Mouse (Mus musculus) limb, embryonic 14.5 days (tissue): ENCODE data around the gene Tfcp2l1. TPM values are rescaled to one million over a fixed set of nuclear protein-coding genes. Genes with fewer than 3 reads are reported as not detected.

Experiments used
- ATAC-seq: fragments of 200-750 bp; cut with Nextera tagmentation; 2 replicates; pipeline ENCODE4 v1.8.0; 2017; ENCODE audit warnings: low read depth, moderate number of reproducible peaks, moderate TSS enrichment; ENCODE audit not compliant: low FRiP score
- DNase-seq: peaks from one replicate; pipeline ENCODE4 v3.0.0-alpha.2; 2015; ENCODE audit warnings: low spot score
- H3K27ac ChIP-seq: fragments of 300-500 bp; sonication (generic); replicated peaks from 2 replicates; pipeline ENCODE4 v1.5.1; 2014; ENCODE audit warnings: low read depth, mild to moderate bottlenecking, low read length, moderate library complexity, mixed read lengths
- H3K27me3 ChIP-seq: fragments of 300-500 bp; sonication (generic); 2 replicates; pipeline ENCODE4 v1.6.1; 2014; ENCODE audit warnings: low read length, mixed read lengths; ENCODE audit not compliant: control insufficient read depth, insufficient read depth
- H3K36me3 ChIP-seq: fragments of 300-500 bp; sonication (generic); 2 replicates; pipeline ENCODE4 v1.6.1; 2014; ENCODE audit warnings: mild to moderate bottlenecking, low read length, moderate library complexity, mixed read lengths; ENCODE audit not compliant: control insufficient read depth, insufficient read depth
- H3K4me1 ChIP-seq: fragments of 300-500 bp; sonication (generic); 2 replicates; pipeline ENCODE4 v1.6.1; 2014; ENCODE audit warnings: antibody characterized with exemption, low read length, mixed read lengths; ENCODE audit not compliant: control insufficient read depth, insufficient read depth
- H3K4me2 ChIP-seq: fragments of 300-500 bp; sonication (generic); replicated peaks from 2 replicates; pipeline ENCODE4 v1.6.1; 2014; ENCODE audit warnings: low read depth, mild to moderate bottlenecking, low read length, moderate library complexity; ENCODE audit not compliant: severe bottlenecking
- H3K4me3 ChIP-seq: fragments of 300-500 bp; sonication (generic); replicated peaks from 2 replicates; pipeline ENCODE4 v1.5.1; 2014; ENCODE audit warnings: low read length
- H3K9ac ChIP-seq: fragments of 300-500 bp; sonication (generic); 2 replicates; pipeline ENCODE4 v1.6.1; 2014; ENCODE audit warnings: mild to moderate bottlenecking, low read depth, low read length, moderate library complexity; ENCODE audit not compliant: severe bottlenecking
- H3K9me3 ChIP-seq: fragments of 300-500 bp; sonication (generic); 2 replicates; pipeline ENCODE4 v1.6.1; 2016; ENCODE audit warnings: low read length; ENCODE audit not compliant: control insufficient read depth
- POLR2A ChIP-seq: fragments of 200-500 bp; IDR thresholded peaks from 2 replicates; pipeline ENCODE4 v1.8.0; 2012; ENCODE audit warnings: inconsistent platforms, mild to moderate bottlenecking, moderate library complexity, borderline replicate concordance; ENCODE audit not compliant: insufficient read depth, insufficient read length; ENCODE audit errors: extremely low read depth
- WGBS: fragments of 180-500 bp; shearing (Covaris S2); extraction: QIAGEN DNeasy Blood & Tissue Kit; methylation state at CpG from one replicate; pipeline ENCODE4 v1.1.7; 2014; 5-methylcytosine and 5-hydroxymethylcytosine counted together
- polyA plus RNA-seq, 2 experiments: library from polyadenylated mRNA; depleted of rRNA in 1 of 2; stranded (reverse) in 1 of 2; unstranded in 1 of 2; fragments of >200 nt; fragmentation: Nextera tagmentation in 1 of 2; extraction: Ambion mirVana in 1 of 2; gene quantifications; 2 replicates each; pipeline versions ENCODE4 v1.2.1 to v1.2.3; 2012 to 2014

Tfcp2l1 gene
- polyA plus RNA-seq, 2 experiments = 0.38 to 0.67 TPM

DNA sequence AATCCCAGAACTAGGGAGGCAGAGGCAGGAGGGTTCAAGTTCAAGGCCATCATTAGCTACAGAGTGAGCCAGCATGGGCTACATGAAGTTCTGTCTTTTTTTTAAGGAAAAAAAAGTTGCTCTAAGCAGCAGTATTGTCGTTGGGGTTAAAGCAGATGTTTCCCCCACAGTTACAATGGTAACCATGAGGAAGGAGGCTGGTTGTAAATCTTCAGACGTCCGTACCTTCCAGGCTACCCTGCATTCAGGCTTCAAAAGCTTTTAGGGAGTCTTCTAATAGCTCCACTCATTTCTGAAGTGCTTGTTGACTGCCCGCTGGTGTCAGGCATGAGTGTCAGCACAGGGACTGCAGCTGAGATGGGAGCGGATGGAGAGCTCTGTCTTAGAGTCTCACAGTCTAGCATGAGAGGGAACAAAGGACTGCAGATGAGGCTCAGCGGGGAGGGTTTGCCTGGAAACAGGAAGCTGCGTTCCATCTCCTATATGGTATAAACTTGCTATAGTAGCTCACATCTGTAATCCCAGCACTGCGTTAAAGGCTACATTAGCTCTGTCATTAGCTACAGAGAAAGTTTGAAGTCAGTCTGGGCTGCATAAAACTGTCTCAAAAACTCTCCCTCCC, 92.8 kb downstream of the Tfcp2l1 start:
- Histone ChIP-seq H3K4me3 (no peak overlapping the region), H3K9ac (no peak overlapping the region), H3K27ac (no peak overlapping the region), H3K4me2 (no peak overlapping the region), H3K4me1 (no peaks in the 10 kb centered on the region), H3K9me3 (0 out of 2 replicates have a peak, but pooled peaks cover 5% of the 10 kb centered on the region), H3K36me3 (no peaks in the 10 kb centered on the region), H3K27me3 (no peaks in the 10 kb centered on the region)
- WGBS = 25% methylated on average over 8 of the region's 8 CpGs
- ATAC-seq (no peak), DNase-seq (no peak)
- TF ChIP-seq POLR2A = no peak

DNA sequence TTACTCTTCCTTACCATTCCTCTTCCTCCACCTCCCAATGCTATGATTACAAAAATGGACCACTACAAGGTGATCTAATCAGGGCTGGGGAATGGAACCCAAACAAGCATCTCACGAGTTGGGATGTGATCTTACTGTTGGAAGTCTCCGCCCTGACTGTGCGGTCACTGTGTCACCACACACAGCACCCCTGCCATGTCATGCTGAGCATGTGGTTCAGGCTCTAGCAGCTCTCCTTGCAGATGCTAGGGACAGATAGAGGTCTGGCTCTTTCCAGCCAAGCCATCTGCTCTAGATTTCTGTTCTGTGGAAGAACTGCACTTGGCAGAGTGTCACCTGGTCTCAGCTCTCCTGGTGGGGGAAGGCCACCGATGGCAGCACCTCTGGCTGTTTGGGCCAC, 99.3 kb downstream of the Tfcp2l1 start:
- Histone ChIP-seq H3K4me3 (no peak overlapping the region), H3K9ac (no peak overlapping the region), H3K4me1 (no peaks in the 10 kb centered on the region), H3K4me2 (no peak overlapping the region), H3K27me3 (no peaks in the 10 kb centered on the region), H3K9me3 (0 out of 2 replicates have a peak, but pooled peaks cover 2% of the 10 kb centered on the region), H3K27ac (no peak overlapping the region), H3K36me3 (no peaks in the 10 kb centered on the region)
- DNase-seq = no peak
- 81% methylated on average over 4 of the region's 4 CpGs for WGBS
- no peak for TF ChIP-seq POLR2A
- ATAC-seq = no peak

DNA sequence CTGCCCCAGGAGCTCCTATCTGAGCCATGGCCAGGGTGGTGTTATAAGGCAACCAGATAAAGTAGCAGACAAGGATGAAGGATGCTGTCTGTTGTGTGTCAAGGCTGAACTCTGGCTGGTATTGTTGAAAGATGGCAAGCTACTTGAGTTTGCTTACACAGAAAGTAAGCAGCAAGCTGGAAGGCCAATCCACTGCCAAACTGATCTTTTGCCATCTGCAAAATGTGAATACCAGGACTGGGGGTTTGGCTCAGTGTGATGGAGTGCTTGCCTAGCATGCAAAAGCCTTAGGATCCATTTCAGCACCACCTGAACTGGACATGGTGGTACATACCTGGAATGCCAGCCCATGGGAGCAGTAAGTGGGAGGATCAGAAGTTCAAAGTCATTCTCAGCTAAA, 101.1 kb downstream of the Tfcp2l1 start:
- Histone ChIP-seq H3K9ac (no peak overlapping the region), H3K27ac (no peak overlapping the region), H3K4me2 (no peak overlapping the region), H3K27me3 (no peaks in the 10 kb centered on the region), H3K9me3 (no peaks in the 10 kb centered on the region), H3K4me3 (no peak overlapping the region), H3K36me3 (no peaks in the 10 kb centered on the region), H3K4me1 (no peaks in the 10 kb centered on the region)
- ATAC-seq (no peak), DNase-seq (no peak)
- no peak for TF ChIP-seq POLR2A

Other genes starting within 250 kb of the Tfcp2l1 start
- 48.5 and 50.5 TPM in 2 replicates for gene Clasp1, start 238.9 kb upstream of the Tfcp2l1 start, polyA plus RNA-seq (2012; rRNA removed)
- 47.8 and 53.3 TPM in 2 replicates for gene Clasp1, start 238.9 kb upstream of the Tfcp2l1 start, polyA plus RNA-seq (2014; fragmentation: Nextera tagmentation; extraction: Ambion mirVana)